Mouse (Mus musculus): ENCODE measurements around the gene Pald1. TPM values are rescaled to one million over a fixed set of nuclear protein-coding genes. Genes with fewer than 3 reads are reported as not detected.

The Pald1 gene
- total and polyA plus RNA-seq, 3 experiments, result 2.9 to 6.4 TPM; not detected in 1

- Histone ChIP-seq H3K4me3 (ENCODE audit: control insufficient read depth in 1 of 2, insufficient read depth in 1 of 2, low read depth in 2 of 2, low read length in 2 of 2) (no peak overlapping the region), H3K4me1 (ENCODE audit: control insufficient read depth in 1 of 2, insufficient read depth in 2 of 2, low read length in 2 of 2) (no peaks in the 10 kb centered on the region), H3K27ac (ENCODE audit: control insufficient read depth, low read depth, low read length) (no peak overlapping the region), H3K79me2 (ENCODE audit: control insufficient read depth, insufficient read depth, low read length, poor library complexity) (no peaks in the 10 kb centered on the region), H3K27me3 (ENCODE audit: control insufficient read depth in 1 of 2, insufficient read depth in 2 of 2, low read length in 2 of 2) (no peaks in the 10 kb centered on the region), H3K9ac (ENCODE audit: control insufficient read depth, low read depth, low read length, poor library complexity, severe bottlenecking) (no peak overlapping the region), H3K36me3 (ENCODE audit: control insufficient read depth in 1 of 2, insufficient read depth in 2 of 2, low read length in 2 of 2) (no peaks in the 10 kb centered on the region), H3K9me3 (replicated peaks; ENCODE audit: insufficient read depth, low read length) (no peaks in the 10 kb centered on the region)
- no peak for DNase-seq (ENCODE audit: low read depth, low spot score)
- no peak for TF ChIP-seq GATA1 (IDR thresholded peaks at IDR 0.05; ENCODE audit: low read depth, low read length)
- TF ChIP-seq KAT2A (conservative IDR thresholded peaks at IDR 0.05; ENCODE audit: low read depth, low read length), result no peak
- no peak for TF ChIP-seq MAFK (IDR thresholded peaks at IDR 0.05; ENCODE audit: borderline replicate concordance, low read depth, low read length)
Measured at GRCm38 (mm10) chr10:61296713-61297445, 86.5 kb downstream of the Pald1 start.

- TF ChIP-seq ZNF384 (IDR thresholded peaks at IDR 0.05; ENCODE audit: low read depth, low read length), result no peak
- TF ChIP-seq GATA1 (IDR thresholded peaks at IDR 0.05; ENCODE audit: low read depth, low read length), result no peak
- TF ChIP-seq CTCF (IDR thresholded peaks at IDR 0.05 in 2 of 3, conservative IDR thresholded peaks at IDR 0.05 in 1 of 3; ENCODE audit: control insufficient read depth in 1 of 3, insufficient read depth in 1 of 3, low read depth in 2 of 3, low read length in 3 of 3, poor library complexity in 1 of 3, severe bottlenecking in 1 of 3), result no peak
- no peak for TF ChIP-seq POLR2A (IDR thresholded peaks at IDR 0.05; ENCODE audit: control insufficient read depth in 1 of 2, insufficient read depth in 1 of 2, low read depth in 1 of 2, low read length in 2 of 2, poor library complexity in 1 of 2)
- no peak for TF ChIP-seq TAL1 (IDR thresholded peaks at IDR 0.05; ENCODE audit: low read length)
- Histone ChIP-seq H3K4me3 (ENCODE audit: control insufficient read depth in 1 of 2, insufficient read depth in 1 of 2, low read depth in 2 of 2, low read length in 2 of 2) (no peak overlapping the region), H3K36me3 (ENCODE audit: control insufficient read depth in 1 of 2, insufficient read depth in 2 of 2, low read length in 2 of 2) (no peaks in the 10 kb centered on the region), H3K9ac (ENCODE audit: control insufficient read depth, low read depth, low read length, poor library complexity, severe bottlenecking) (no peak overlapping the region), H3K4me1 (ENCODE audit: control insufficient read depth in 1 of 2, insufficient read depth in 2 of 2, low read length in 2 of 2) (no peaks in the 10 kb centered on the region), H3K27me3 (ENCODE audit: control insufficient read depth in 1 of 2, insufficient read depth in 2 of 2, low read length in 2 of 2) (no peaks in the 10 kb centered on the region), H3K79me2 (ENCODE audit: control insufficient read depth, insufficient read depth, low read length, poor library complexity) (no peaks in the 10 kb centered on the region), H3K27ac (ENCODE audit: control insufficient read depth, low read depth, low read length) (no peak overlapping the region), H3K9me3 (replicated peaks; ENCODE audit: insufficient read depth, low read length) (no peaks in the 10 kb centered on the region)
- DNase-seq (ENCODE audit: low read depth, low spot score), result no peak
Measured at GRCm38 (mm10) chr10:61294242-61294641, 89.1 kb downstream of the Pald1 start.

GRCm38 (mm10) chr10:61290479-61290878, 92.9 kb downstream of the Pald1 start:
- Histone ChIP-seq H3K36me3 (ENCODE audit: control insufficient read depth in 1 of 2, insufficient read depth in 2 of 2, low read length in 2 of 2) (no peaks in the 10 kb centered on the region), H3K4me1 (ENCODE audit: control insufficient read depth in 1 of 2, insufficient read depth in 2 of 2, low read length in 2 of 2) (no peaks in the 10 kb centered on the region), H3K27ac (ENCODE audit: control insufficient read depth, low read depth, low read length) (no peak overlapping the region), H3K9ac (ENCODE audit: control insufficient read depth, low read depth, low read length, poor library complexity, severe bottlenecking) (no peak overlapping the region), H3K79me2 (ENCODE audit: control insufficient read depth, insufficient read depth, low read length, poor library complexity) (no peaks in the 10 kb centered on the region), H3K4me3 (ENCODE audit: control insufficient read depth in 1 of 2, insufficient read depth in 1 of 2, low read depth in 2 of 2, low read length in 2 of 2) (no peak overlapping the region), H3K27me3 (ENCODE audit: control insufficient read depth in 1 of 2, insufficient read depth in 2 of 2, low read length in 2 of 2) (no peaks in the 10 kb centered on the region), H3K9me3 (replicated peaks; ENCODE audit: insufficient read depth, low read length) (no peaks in the 10 kb centered on the region)
- DNase-seq (ENCODE audit: low read depth, low spot score), result no peak
- TF ChIP-seq MAX (IDR thresholded peaks at IDR 0.05; ENCODE audit: low read length) (no peak), ZNF384 (IDR thresholded peaks at IDR 0.05; ENCODE audit: low read depth, low read length) (no peak), CTCF (IDR thresholded peaks at IDR 0.05 in 2 of 3, conservative IDR thresholded peaks at IDR 0.05 in 1 of 3; ENCODE audit: control insufficient read depth in 1 of 3, insufficient read depth in 1 of 3, low read depth in 2 of 3, low read length in 3 of 3, poor library complexity in 1 of 3, severe bottlenecking in 1 of 3) (no peak), MAZ (IDR thresholded peaks at IDR 0.05; ENCODE audit: low read depth, low read length) (no peak), MXI1 (IDR thresholded peaks at IDR 0.05; ENCODE audit: low read depth, low read length) (no peak), USF1 (IDR thresholded peaks at IDR 0.05; ENCODE audit: low read depth, low read length) (no peak), SMC3 (IDR thresholded peaks at IDR 0.05; ENCODE audit: low read depth, low read length) (no peak), USF2 (IDR thresholded peaks at IDR 0.05; ENCODE audit: borderline replicate concordance in 1 of 2, insufficient read depth in 1 of 2, low read depth in 1 of 2, low read length in 2 of 2) (no peak), POLR2A (IDR thresholded peaks at IDR 0.05; ENCODE audit: control insufficient read depth in 1 of 2, insufficient read depth in 1 of 2, low read depth in 1 of 2, low read length in 2 of 2, poor library complexity in 1 of 2) (no peak), MAFK (IDR thresholded peaks at IDR 0.05; ENCODE audit: borderline replicate concordance, low read depth, low read length) (no peak)

All from MEL (cell line).